Mouse (Mus musculus): Measurements from ENCODE around the gene Crcp.

DNA sequence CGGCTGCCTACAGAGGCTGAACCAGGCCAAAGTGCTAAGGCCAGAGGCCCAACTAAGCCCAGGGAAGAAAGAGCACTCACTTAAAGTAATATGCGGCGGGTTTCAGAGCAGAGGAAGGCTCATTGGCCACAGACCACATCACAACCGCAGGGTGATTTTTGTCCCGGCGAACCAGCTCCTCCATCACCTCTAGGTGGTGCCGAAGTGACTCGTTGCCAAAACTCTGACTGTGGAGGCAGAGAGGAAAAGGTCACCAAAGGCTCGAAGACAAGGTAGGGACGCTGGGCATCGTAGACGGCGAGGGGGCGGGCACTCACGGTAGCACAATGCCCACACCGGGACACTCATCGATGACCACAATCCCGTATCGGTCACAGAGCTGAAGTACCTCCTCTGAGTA lies 31.4 kb upstream of the Crcp start:
- TF ChIP-seq POLR2A (IDR thresholded peaks at IDR 0.05; ENCODE audit: low read depth, low read length): no peak
- TF ChIP-seq CTCF (IDR thresholded peaks at IDR 0.05; ENCODE audit: extremely low read depth, insufficient read depth, insufficient read length, insufficient replicate concordance): no peak
